Mouse (Mus musculus) right cerebral cortex, postnatal 25 days (tissue): Measurements from ENCODE around the gene Hyal1.

Experiments
- DNase-seq: peaks from one replicate; pipeline ENCODE4 v3.0.0; 2022

The Hyal1 gene

DNA sequence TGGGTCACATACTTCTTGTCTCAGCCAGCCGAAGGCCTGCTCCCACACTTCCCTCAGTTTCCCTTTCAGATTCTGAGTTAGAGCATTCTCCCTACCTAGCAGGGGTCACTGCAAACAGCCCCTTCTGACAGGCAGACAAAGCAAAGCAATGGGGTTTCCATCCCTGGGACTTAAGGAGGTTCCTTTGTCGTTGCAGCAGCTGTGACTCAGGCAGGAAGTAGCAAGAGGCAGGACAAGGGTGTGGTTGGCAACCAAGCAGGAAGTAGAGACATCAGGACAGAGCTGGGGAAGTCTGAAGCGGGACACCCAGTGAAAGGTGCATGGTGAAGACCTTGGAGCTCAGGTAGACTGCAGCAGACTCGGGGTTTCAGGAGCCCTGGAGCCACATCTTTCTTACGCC lies 47.8 kb downstream of the Hyal1 start:
- no peak for DNase-seq

DNA sequence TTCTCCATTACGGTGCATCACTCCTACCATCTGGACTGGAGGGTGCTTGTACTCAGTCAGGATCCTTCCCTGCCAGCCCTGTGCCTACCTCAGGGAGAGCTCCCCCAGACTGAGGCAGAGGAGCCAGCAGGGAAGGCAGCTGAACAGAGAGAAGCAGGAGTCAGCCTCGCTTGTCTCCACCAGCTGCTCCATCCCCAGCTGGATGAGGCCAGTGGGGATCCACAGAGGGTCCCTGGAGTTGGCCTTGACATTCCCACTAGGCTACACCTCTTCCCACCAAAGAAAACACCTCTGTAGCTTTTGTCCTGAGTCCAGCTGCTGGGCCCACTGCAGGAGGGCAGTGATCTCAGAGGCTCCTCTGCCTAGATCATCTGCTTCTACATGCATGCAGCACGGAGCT lies 48.2 kb downstream of the Hyal1 start:
- DNase-seq, result no peak

DNA sequence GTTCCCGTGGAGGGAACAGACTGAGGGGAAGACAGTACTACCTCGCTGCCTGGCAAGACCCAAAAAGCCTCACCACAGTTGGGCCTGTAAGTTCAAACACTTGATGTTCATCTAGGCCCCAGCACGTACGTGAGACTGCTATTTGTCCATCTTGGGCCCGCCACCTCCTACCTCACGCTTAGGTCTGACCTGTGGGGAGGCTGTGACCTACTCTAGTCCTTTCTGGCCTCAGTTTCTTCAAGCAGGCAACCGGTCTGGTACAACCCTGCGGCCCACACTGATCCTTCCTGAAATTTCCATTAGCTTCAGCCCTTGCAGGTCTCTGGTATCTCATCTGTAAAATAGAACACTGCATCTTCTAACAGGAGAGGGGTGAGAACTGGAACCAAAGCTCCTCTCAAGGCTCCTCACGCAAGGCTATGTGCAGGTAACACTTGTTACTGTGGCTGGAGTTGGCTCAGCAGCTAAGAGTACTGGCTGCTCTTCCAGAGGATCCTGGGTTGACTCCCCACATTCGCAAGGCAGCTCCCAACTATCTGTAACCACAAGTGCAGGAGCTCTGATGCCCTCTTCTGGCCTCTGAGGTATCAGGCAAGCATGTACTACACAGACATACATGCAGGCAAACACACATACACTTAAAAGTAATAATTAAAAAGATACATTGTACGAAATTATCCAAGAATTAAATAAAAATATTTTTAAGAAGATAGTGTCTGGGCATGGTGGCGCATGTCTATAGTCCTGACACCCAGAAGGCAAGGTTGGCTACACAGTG lies 48.8 kb downstream of the Hyal1 start:
- no peak for DNase-seq

DNA sequence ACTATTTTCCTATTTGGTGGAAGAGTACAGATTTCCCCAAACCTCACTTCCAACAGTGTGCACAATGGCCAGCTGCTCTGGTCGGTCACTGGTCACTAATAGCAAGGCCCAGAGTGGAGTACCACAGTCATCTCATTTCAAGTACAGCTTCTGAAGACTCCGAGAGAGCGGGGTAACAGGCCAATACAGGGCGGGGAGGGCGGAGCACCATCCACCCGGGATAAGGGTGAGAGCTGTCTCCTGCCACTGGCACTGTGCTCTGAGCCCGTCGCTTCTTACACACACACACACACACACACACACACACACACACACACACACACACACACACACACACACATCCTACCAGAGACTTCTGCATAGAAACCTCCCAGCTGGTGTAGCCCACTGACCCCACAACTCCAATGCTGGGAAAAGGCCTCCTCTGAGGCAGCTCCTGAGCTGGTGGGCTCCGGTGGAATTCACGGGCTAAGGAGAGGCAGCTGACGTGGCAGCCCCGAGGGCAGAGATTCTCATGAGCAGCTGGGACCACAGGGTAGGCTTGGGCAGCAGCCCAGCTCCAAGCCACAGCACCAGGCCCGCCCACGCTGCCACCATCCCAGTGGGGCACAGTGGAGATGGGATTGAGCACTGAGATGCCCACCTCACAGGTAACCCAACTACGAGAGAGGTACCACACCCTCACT lies 49.6 kb downstream of the Hyal1 start:
- DNase-seq, result no peak

DNA sequence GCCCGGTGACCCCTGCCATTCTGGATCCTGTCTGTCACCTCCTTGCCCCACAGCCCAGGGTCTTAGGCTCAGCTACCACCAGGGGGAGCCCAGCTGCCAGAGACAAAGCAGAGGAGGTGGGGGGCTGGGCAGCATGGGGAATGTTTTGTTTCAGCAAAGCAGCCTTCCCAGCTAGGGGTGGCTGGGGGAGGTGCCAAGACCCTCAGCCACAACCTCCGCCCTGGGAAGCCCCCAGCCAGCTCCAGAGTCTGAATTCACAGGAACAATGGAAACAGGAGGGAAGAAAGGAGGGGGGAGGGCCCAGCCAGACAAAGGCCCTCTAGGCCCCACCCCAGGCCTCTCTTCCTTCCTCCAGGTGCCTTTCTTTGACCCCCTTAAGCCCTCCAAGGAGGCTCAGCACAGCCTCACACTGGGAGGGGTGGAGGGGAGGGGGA lies 50.1 kb downstream of the Hyal1 start:
- DNase-seq, result peak; percentile 66

DNA sequence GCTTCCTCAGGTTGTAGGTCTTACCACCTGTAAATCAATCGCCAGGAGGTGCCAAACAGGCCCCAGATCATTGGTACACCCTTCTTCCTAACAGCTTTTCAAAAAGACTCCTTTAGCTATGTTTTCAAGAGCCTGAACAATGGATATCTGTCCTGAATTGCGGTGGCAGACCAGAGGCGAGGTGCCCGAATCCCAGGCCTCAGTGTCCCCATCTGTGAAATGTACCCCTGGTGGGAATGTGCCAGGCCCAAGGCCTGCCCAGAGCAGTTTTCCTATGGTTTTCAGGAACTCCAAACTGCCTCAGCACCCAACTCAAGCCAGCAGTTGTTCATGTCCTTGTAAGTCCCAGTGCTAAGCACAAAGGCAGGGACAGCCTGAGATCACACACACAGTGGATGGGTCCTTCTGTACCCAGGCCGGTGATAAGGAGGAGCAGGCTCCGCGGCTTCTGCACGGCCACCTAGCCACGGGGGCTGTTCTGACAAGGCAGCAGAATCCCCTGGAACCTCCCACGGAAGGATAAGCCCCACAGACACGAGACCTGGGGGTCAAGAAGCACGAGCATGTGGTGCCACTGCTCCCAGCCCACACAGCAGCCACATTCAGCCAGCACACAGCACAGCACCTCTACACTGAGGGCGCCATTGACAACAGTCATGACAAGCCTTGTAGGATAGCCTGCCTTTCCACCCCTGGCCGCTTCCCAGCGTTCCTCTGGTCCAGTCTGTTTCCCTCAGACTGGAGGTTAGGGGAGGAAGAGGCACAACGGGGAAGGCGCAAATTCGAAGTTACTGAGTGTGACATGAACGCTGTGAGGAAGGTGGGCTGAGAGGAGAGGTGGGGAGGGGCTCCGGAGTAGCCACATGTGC lies 50.9 kb downstream of the Hyal1 start:
- no peak for DNase-seq

DNA sequence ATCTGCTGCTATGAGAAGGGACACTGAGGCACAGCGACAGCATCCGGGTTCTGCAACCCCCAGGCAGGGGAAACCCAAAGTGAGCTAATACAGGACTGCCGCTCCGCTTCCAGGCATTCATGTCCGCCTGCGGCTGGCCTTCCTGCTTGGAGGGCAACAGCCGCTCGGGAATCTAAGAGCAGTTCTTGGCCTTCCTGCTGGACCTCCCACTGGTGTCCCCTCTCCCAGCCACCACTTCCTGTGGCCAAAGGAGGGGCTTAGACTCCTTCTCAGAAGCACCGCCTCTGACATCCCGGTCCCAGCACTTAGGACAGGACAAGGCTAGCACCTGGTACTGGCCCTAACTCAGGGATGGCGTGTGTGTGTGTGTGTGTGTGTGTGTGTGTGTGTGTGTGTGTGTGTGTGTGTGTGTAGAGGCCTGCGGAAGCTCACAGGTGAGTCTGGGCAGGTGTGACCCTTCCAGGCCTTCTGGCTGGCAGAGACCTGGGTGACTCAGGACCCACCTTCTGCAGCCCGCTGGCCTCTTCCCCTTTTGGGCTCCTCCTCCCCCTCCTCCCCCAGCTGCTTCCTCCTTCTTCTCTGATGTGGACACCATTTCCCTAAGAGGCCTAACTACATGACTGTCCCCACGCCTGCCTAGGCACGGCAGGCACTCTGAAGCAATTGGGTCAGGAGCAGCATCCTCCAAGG lies 52.1 kb downstream of the Hyal1 start:
- DNase-seq, result no peak

DNA sequence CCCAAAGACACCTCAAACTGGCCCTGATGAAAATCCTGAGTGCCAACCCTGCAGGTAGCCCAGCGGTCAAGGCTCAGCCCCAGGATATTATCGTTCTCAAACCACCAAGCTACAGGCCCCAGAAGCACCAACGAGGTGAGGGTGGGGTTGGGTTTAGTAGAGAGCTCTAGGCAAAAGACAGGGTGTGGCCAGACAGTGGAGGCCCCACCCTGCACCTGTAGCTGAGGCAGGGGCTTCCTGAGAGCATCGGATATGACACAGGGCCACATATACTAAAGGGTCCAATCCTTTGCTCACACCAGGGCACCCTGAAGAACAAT lies 52.6 kb downstream of the Hyal1 start:
- no peak for DNase-seq

DNA sequence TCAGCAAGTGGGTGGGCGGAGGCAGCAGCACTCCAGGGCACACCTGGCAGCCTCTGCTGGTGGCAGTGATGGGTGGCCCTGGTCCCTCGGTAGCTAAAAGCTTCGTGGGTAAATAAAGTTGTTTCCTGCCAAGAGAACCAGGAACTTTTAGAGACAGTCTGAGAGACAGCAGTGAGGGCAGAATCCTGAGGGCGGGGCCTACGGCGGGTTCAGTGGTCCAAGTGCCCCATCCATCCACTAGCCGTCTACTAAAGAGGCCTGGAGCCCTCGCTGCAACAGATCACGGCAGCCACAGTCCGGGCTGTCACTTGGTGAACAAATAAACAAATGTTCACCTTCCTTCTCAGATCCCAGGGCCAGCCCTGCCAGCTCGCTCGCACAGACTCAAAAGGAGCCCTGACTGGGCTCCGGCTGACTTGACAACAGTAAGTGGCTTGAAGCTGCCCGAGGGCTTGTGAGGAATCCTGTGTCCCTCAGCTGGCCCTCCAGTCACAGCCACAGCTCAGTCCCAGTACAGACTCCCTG lies 53.2 kb downstream of the Hyal1 start:
- no peak for DNase-seq

DNA sequence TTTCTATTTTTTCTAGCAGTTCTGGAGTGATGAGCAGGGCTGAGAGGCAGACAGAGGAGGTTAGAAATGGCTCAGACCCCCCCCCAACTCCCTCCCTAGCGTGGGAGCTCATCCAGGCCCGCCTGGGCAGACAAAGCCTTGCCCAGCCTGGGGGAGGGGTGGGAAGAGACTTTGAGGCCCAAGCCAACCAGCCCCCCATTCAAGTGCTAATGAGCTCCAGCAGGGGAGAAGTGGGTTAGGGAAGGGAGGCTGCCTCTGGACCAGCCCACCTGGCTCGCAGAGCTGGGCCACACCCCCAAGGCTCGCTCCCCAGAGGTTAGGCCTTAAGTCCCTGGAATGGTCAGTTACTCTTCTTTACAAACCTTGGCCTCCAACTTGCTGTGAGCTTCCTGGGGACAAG lies 53.8 kb downstream of the Hyal1 start:
- DNase-seq, result no peak
